Mouse (Mus musculus) ES-CJ7 (cell line): ENCODE data around the gene Myh9.
"Not testable (repeated sequence)": the region's sequence is repeated elsewhere in the genome, so short reads cannot be mapped to it uniquely, and the experiment has no call there.

Experiments
- DNase-seq: peaks from one replicate; pipeline ENCODE4 v3.0.0; 2011; ENCODE audit warnings: low read depth, low spot score

Myh9 gene

GRCm38 (mm10) chr15:77867231-77867968 is 25.4 kb upstream of the Myh9 start:
- DNase-seq: peak; percentile 93

GRCm38 (mm10) chr15:77866583-77867220 is 24.7 kb upstream of the Myh9 start:
- peak; percentile 80 for DNase-seq

- peak; percentile 2 for DNase-seq
These were observed 22.2 kb upstream of the Myh9 start for GRCm38 (mm10) chr15:77864063-77864758.

- DNase-seq: peak; percentile 68
These were observed 21.3 kb upstream of the Myh9 start for GRCm38 (mm10) chr15:77862991-77863972.

GRCm38 (mm10) chr15:77860081-77860665 is 18.2 kb upstream of the Myh9 start:
- no peak for DNase-seq

GRCm38 (mm10) chr15:77857662-77858156 is 15.7 kb upstream of the Myh9 start:
- DNase-seq: peak; percentile 83

GRCm38 (mm10) chr15:77856541-77856940 is 14.6 kb upstream of the Myh9 start:
- DNase-seq: no peak

GRCm38 (mm10) chr15:77855301-77855700 is 13.3 kb upstream of the Myh9 start:
- DNase-seq: no peak

- DNase-seq: no peak
These were observed 10.0 kb upstream of the Myh9 start for GRCm38 (mm10) chr15:77852001-77852400.

GRCm38 (mm10) chr15:77851136-77851535 is 9.2 kb upstream of the Myh9 start:
- DNase-seq: peak; percentile 79

- DNase-seq: no peak
These were observed 7.7 kb upstream of the Myh9 start for GRCm38 (mm10) chr15:77849572-77850229.

GRCm38 (mm10) chr15:77849039-77849436 is 7.1 kb upstream of the Myh9 start:
- DNase-seq: peak; percentile 46

- no peak for DNase-seq
These were observed 6.6 kb upstream of the Myh9 start for GRCm38 (mm10) chr15:77848415-77849038.

GRCm38 (mm10) chr15:77847826-77848225 is 5.9 kb upstream of the Myh9 start:
- DNase-seq: peak; percentile 91

- DNase-seq: no peak
These were observed 5.1 kb upstream of the Myh9 start for GRCm38 (mm10) chr15:77847108-77847507.

GRCm38 (mm10) chr15:77845931-77846595 is 4.1 kb upstream of the Myh9 start:
- not testable (repeated sequence) for DNase-seq

- DNase-seq: peak; percentile 57
These were observed 3.1 kb upstream of the Myh9 start for GRCm38 (mm10) chr15:77844955-77845635.

GRCm38 (mm10) chr15:77844048-77844447 is 2.1 kb upstream of the Myh9 start:
- peak; percentile 50 for DNase-seq
